7 mouse cellular contexts compared by ENCODE assay signal in the genomic region with DNA sequence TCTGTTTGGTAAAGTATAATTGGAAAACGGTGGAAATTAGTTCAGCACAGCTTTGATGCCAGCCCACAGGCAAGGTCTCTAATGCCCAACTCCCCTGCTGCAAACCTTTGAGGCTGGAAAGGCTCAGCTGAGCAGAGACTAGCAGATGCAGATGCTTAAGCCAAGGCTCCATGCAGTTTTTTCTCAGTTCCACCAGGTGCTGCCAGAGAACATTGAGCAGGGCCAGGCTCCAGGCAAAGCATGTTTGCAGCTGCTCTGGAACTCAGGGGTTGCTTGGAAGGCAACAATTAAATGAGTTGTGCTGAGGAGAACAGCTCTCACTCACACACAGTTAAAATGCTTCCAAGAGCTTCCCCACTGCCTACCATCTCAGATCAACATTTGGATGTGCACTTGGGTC.
DNase-seq lines count a peak whose midpoint lies in the region; ATAC-seq and TF ChIP-seq lines count a peak whose summit lies in the region.

No protein-coding gene starts in this region.

- no peaks in the 10 kb centered on the region for H3K27me3 ChIP-seq in limb, embryonic 11.5 days (ENCODE audit: control insufficient read depth, insufficient read depth, low read length)

- H3K4me2 ChIP-seq in limb, embryonic 11.5 days (ENCODE audit: low read depth, severe bottlenecking), result no peak overlapping the region

- 50% methylated on average over 1 of the region's 1 CpGs for WGBS in limb, embryonic 11.5 days

- peak; percentile 30 to 47 for DNase-seq in left cerebral cortex, adult 18-20 months (ENCODE audit: low spot score in 2 of 2)
- DNase-seq in left cerebral cortex, adult 11 months (ENCODE audit: low spot score), result no peak
- peak; percentile 80 for DNase-seq in brain, embryonic 14.5 days (ENCODE audit: low read depth)
- DNase-seq in gastrocnemius, postnatal 25 days, result peak; percentile 69
- peak; percentile 50 for DNase-seq in limb, embryonic 11.5 days (ENCODE audit: low spot score)
- no peak for DNase-seq in thymus, adult 18-20 months
- no peak for DNase-seq in cerebellum, postnatal 36 days

- no peak overlapping the region for H3K9ac ChIP-seq in limb, embryonic 11.5 days (ENCODE audit: low read length)

- ATAC-seq in limb, embryonic 11.5 days (ENCODE audit: insufficient number of reproducible peaks, low FRiP score, low TSS enrichment, low read depth), result 0 out of 2 replicates have a peak, but pooled peaks have one; percentile 44

- no peak overlapping the region for H3K4me3 ChIP-seq in limb, embryonic 11.5 days (ENCODE audit: low read depth, low read length)

- H3K27ac ChIP-seq in limb, embryonic 11.5 days (replicated peaks; ENCODE audit: low read depth, low read length), result no peak overlapping the region

- no peaks in the 10 kb centered on the region for H3K9me3 ChIP-seq in limb, embryonic 11.5 days (ENCODE audit: control insufficient read depth, low read length)

- TF ChIP-seq CTCF in brain, embryonic 14.5 days (IDR thresholded peaks at IDR 0.05; ENCODE audit: borderline replicate concordance, extremely low read depth, insufficient read depth, insufficient read length), result peak; percentile 64

- TF ChIP-seq POLR2A in brain, embryonic 14.5 days (IDR thresholded peaks at IDR 0.05; ENCODE audit: borderline replicate concordance, extremely low read depth, insufficient read depth, insufficient read length, poor library complexity, severe bottlenecking), result no peak

- no peaks in the 10 kb centered on the region for H3K4me1 ChIP-seq in limb, embryonic 11.5 days (ENCODE audit: control insufficient read depth, insufficient read depth, low read length)

- H3K36me3 ChIP-seq in limb, embryonic 11.5 days (ENCODE audit: control insufficient read depth, insufficient read depth, low read length), result no peaks in the 10 kb centered on the region

Comparison
In these comparisons a context has a peak if more than half of its experiments do, and no peak if none do; other contexts are left out.
1. DNase-seq: peak in left cerebral cortex, adult 18-20 months (2 of 2), brain, embryonic 14.5 days (single experiment), gastrocnemius, postnatal 25 days (single experiment) and limb, embryonic 11.5 days (single experiment); none in left cerebral cortex, adult 11 months (single experiment), thymus, adult 18-20 months (0 of 2) and cerebellum, postnatal 36 days (0 of 2).